Mouse (Mus musculus): ENCODE results near the gene Gcnt7. TPM values are rescaled to one million over a fixed set of nuclear protein-coding genes. Genes with fewer than 3 reads are reported as not detected.

The Gcnt7 gene
- polyA plus RNA-seq, 1 experiment from 2014 or later = 1.7 TPM

DNA sequence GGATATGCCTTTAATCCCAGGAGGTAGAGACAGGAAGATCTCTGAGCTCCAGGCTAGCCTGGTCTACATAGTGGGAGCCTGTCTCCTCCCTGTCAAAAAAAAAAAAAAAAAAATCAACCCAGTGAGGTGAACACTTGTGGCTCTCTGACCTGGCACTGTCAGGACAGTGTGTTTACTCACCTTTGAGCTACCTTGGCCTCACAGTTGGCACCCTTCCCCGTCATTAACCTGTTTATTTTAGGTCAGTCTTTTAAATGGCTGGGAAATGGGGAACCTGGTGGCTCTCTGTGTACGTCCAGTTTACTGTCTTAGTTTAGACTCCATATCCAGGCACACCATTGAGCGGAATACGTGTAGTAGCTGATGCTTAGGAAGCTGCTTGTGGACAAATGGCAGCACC lies 6.4 kb downstream of the Gcnt7 start:
- no peak for ATAC-seq (ENCODE audit: borderline replicate concordance, extremely low read depth, low FRiP score, low TSS enrichment)
- Histone ChIP-seq H3K27ac (no peak overlapping the region), H3K4me2 (no peak overlapping the region), H3K27me3 (no peaks in the 10 kb centered on the region), H3K36me3 (peaks cover 49% of the 10 kb centered on the region; the same call in 1 of the 2 replicates), H3K9me3 (no peaks in the 10 kb centered on the region), H3K4me1 (no peaks in the 10 kb centered on the region), H3K4me3 (no peak overlapping the region), H3K9ac (no peak overlapping the region)
- WGBS = 93% methylated on average over 4 of the region's 4 CpGs

DNA sequence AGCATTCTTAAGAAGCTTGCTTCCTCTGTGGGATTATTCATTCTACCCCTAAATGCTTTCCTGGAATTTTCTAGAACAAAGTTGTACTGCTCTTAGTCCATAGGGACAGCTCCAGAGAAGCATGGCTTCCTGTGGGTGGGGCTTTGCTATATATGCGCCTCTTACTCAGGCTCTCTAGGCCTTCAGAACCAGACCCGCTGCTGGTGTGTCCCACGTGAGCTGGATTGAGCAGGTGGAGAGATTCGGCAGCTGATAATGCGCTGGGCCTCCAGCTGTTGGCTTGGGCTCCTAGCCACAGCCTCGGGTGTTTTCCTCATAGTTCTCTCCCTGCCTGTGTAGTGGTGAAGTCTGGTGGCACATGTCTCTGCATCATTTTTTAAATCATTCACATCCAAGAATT lies 7.8 kb downstream of the Gcnt7 start:
- 77% methylated on average over 6 of the region's 6 CpGs for WGBS

DNA sequence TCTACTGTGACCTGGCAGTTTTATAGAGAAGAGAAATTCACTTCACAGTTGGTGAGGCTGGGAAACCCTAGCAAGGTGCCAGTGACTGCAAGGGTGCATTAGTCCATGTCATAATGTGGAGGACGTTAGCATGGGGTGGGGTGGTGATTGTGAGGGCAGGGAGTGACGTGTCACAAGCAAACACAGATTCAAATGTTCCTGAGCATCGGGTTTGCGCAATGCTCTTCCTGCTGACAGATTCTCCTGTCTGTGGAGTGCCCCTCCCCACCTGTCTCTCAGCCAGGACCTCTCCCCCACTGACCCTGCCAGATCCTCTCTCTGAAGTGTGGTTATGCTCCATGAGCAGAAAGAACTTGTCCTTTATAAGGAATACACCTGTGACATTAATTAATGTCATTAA lies 10.1 kb downstream of the Gcnt7 start:
- H3K4me2 ChIP-seq = no peak overlapping the region
- peaks cover 64% of the 10 kb centered on the region for H3K36me3 ChIP-seq
- no peaks in the 10 kb centered on the region for H3K27me3 ChIP-seq
- no peak overlapping the region for H3K9ac ChIP-seq
- ATAC-seq (ENCODE audit: borderline replicate concordance, extremely low read depth, low FRiP score, low TSS enrichment) = no peak
- H3K4me3 ChIP-seq = no peak overlapping the region
- H3K27ac ChIP-seq = no peak overlapping the region
- H3K9me3 ChIP-seq = no peaks in the 10 kb centered on the region
- WGBS = 73% methylated on average over 4 of the region's 4 CpGs
- no peaks in the 10 kb centered on the region for H3K4me1 ChIP-seq

More for the DNA sequence above, 7.8 kb downstream of the Gcnt7 start:
- Histone ChIP-seq H3K4me1 (no peaks in the 10 kb centered on the region), H3K9ac (no peak overlapping the region), H3K4me2 (no peak overlapping the region), H3K4me3 (no peak overlapping the region), H3K27me3 (no peaks in the 10 kb centered on the region), H3K27ac (no peak overlapping the region), H3K9me3 (no peaks in the 10 kb centered on the region), H3K36me3 (peaks cover 63% of the 10 kb centered on the region)
- no peak for ATAC-seq (ENCODE audit: borderline replicate concordance, extremely low read depth, low FRiP score, low TSS enrichment)

DNA sequence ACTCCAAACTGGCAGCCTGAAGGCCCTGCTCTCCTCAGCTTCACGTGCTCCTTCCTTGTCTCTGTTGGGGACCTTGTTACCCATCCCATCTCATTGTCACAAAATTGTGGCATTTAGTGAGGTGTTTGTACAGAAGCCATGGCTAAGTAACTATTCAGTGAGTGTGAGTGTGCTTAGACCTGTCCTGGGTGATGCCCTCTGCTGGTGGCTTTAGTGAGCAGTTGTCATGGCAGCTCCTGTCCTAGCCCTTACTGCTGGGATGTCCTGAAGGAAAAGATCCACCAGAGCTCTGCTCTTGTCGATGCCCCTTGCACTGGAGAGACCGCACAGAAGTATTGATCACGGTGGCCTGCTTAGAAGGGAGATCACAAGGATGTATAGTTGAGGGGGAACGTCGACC lies 11.1 kb downstream of the Gcnt7 start:
- no peak overlapping the region for H3K4me2 ChIP-seq
- H3K9me3 ChIP-seq = no peaks in the 10 kb centered on the region
- no peak overlapping the region for H3K4me3 ChIP-seq
- ATAC-seq (ENCODE audit: borderline replicate concordance, extremely low read depth, low FRiP score, low TSS enrichment) = no peak
- H3K36me3 ChIP-seq = peaks cover 56% of the 10 kb centered on the region
- H3K4me1 ChIP-seq = no peaks in the 10 kb centered on the region
- H3K27me3 ChIP-seq = no peaks in the 10 kb centered on the region
- H3K9ac ChIP-seq = no peak overlapping the region
- H3K27ac ChIP-seq = no peak overlapping the region
- 84% methylated on average over 6 of the region's 6 CpGs for WGBS

DNA sequence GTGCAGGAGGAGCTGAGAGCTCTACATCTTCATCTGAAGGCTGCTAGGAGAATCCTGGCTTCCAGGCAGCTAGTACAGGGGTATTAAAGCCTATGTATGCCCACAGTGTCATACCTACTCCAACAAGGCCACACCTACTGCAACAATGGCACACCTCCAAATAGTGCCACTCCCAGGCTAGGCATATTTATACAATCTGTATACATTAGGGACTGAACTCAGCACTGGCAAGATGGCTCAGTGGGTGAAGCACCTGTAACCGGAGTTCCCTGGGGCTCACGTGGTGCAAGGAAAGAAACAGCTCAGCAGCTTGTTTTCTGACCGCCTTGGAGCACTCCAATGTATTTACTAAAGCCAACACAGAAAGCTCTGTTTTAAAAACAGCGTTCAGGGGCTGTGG lies 12.8 kb downstream of the Gcnt7 start:
- no peak for ATAC-seq (ENCODE audit: borderline replicate concordance, extremely low read depth, low FRiP score, low TSS enrichment)

DNA sequence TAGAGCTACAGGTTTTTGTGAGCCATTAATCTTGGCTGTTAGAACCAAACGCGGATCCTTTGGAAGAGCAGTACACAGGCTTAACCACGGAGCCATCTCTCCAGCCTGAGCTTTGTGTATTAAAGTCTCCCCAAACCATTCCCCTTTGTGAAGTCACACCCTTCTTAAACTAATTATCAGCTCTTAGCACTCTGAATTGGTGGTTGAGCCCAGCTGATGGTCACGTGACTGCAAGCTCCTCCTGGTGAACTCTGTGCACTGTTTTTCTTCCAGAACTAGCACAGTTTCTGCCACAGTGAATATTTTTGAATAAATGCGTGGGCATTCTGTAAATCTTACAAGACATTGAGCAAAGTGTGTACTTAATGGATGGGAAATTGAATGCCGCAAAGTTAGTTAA lies 17.2 kb downstream of the Gcnt7 start:
- no peaks in the 10 kb centered on the region for H3K27me3 ChIP-seq
- no peak for ATAC-seq (ENCODE audit: borderline replicate concordance, extremely low read depth, low FRiP score, low TSS enrichment)
- H3K4me2 ChIP-seq = peak overlapping the region; percentile 84
- peaks cover 7% of the 10 kb centered on the region; the same call in 1 of the 2 replicates for H3K36me3 ChIP-seq
- H3K9ac ChIP-seq = peak overlapping the region; percentile 57
- peaks cover 17% of the 10 kb centered on the region for H3K4me1 ChIP-seq
- 27% methylated on average over 6 of the region's 6 CpGs for WGBS
- H3K4me3 ChIP-seq = peak overlapping the region; percentile 66
- H3K9me3 ChIP-seq = no peaks in the 10 kb centered on the region
- H3K27ac ChIP-seq = no peak overlapping the region

More for the DNA sequence above, 12.8 kb downstream of the Gcnt7 start:
- Histone ChIP-seq H3K4me1 (peaks cover 11% of the 10 kb centered on the region), H3K9ac (no peak overlapping the region), H3K27me3 (no peaks in the 10 kb centered on the region), H3K4me2 (no peak overlapping the region), H3K4me3 (no peak overlapping the region), H3K27ac (no peak overlapping the region), H3K9me3 (no peaks in the 10 kb centered on the region), H3K36me3 (peaks cover 45% of the 10 kb centered on the region)
- WGBS = 89% methylated on average over 4 of the region's 4 CpGs

DNA sequence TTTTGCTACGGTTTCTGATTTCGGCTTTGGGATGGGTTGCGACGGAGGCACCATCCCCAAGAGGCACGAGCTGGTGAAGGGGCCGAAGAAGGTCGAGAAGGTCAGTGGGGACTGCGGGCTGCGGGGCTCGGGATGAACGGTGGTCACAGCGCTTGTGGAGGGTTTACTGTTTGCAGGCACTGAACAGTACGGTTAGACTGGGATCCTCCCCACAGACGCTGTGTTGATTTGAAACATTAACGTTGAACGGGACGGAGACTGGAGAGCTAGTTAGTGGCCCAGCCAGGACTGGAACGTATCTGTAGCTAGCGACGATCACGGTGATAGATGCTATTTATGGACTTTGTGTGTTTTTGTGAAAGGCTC lies 17.8 kb downstream of the Gcnt7 start:
- ATAC-seq (ENCODE audit: borderline replicate concordance, extremely low read depth, low FRiP score, low TSS enrichment) = peak; percentile 57; the same call in 1 of the 2 replicates

DNA sequence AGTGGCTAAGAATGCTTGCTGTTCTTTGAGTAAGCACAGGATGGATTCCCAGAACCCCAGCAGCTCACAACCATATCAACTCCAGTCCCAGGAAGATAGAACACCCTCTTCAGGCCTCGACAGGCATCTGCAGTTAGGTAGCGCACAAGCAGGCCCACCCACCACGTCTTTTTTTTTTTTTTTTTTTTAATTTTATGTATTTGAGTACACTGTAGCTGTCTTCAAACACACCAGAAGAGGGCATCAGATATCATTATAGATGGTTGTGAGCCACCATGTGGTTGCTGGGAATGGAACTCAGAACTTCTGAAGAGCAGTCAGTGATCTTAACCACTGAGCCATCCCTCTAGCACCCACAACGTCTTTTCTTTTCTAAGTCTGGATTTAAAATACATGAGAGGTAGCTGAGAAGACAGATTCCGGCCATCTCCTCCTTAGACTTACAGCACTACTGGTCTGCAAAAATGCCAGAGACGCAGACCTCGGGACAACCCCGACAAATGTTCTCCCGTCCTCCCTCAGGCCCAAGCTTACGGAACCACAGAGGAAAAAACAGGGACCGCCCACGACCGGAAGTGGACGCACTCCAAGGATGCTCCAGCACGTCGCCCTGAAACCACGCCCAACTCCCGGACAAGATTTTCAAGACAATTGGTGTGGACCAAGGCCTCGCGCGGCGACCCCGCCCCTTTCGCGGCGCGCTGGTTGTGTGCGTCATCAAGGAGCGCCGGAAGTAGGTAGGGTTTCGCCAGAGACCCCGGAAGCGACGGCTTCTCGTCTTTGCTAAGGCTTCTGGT lies 18.4 kb downstream of the Gcnt7 start, which contains the start of gene Rtf2:
TSS of gene Rtf2 (plus strand) at position 714 of the 797 bp plus-strand sequence.
- Histone ChIP-seq H3K4me1 (peaks cover 17% of the 10 kb centered on the region), H3K4me3 (peak within 1 kb of the TSS; percentile 66), H3K27ac (peak within 1 kb of the TSS; percentile 52), H3K9ac (peak within 1 kb of the TSS; percentile 57), H3K9me3 (no peaks in the 10 kb centered on the region), H3K4me2 (peak within 1 kb of the TSS; percentile 84), H3K27me3 (no peaks in the 10 kb centered on the region), H3K36me3 (no peaks in the 10 kb centered on the region)
- peak; percentile 96 for ATAC-seq (ENCODE audit: borderline replicate concordance, extremely low read depth, low FRiP score, low TSS enrichment)
- WGBS = 2% methylated on average over 35 of the region's 35 CpGs

More for the DNA sequence above, 17.8 kb downstream of the Gcnt7 start:
- under 1% methylated on average over 21 of the region's 21 CpGs for WGBS
- Histone ChIP-seq H3K4me1 (peaks cover 17% of the 10 kb centered on the region), H3K9ac (peak overlapping the region; percentile 57), H3K27me3 (no peaks in the 10 kb centered on the region), H3K9me3 (no peaks in the 10 kb centered on the region), H3K4me3 (peak overlapping the region; percentile 66), H3K27ac (0 out of 2 replicates have a peak overlapping the region, but pooled peaks have one; percentile 31), H3K36me3 (peaks cover 2% of the 10 kb centered on the region; the same call in 1 of the 2 replicates), H3K4me2 (peak overlapping the region; percentile 84)

DNA sequence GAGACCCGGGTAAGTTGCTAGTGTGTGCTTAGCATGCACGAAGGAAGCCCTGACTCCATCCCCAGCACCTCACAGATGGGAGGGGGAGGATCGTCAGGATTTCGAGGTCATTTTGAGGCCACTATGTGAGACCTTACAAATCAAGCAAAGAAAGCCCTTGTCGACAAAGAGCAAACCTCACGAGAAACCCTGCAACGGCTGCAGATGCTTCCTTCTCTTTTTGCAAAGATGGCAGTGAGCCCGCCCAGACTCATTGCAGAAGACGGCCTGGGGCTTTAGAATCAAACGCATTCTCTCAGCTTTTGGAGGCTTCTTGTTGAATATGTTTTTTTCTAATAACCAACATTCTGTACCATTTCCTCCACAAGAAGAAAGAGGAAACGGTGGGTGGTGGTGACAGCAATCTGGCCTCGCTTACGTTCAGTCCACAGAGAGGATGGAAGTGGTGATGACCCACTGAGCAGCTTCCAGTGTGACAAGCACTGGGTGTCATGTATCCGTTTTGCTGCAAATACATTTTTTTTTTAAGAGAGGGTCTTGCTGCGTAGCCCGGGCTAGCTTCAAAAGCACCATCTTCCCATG lies 20.9 kb downstream of the Gcnt7 start:
- Histone ChIP-seq H3K4me3 (no peak overlapping the region), H3K27me3 (no peaks in the 10 kb centered on the region), H3K4me1 (peaks cover 17% of the 10 kb centered on the region), H3K36me3 (no peaks in the 10 kb centered on the region), H3K9ac (no peak overlapping the region), H3K9me3 (no peaks in the 10 kb centered on the region), H3K27ac (no peak overlapping the region), H3K4me2 (no peak overlapping the region)
- WGBS = 46% methylated on average over 16 of the region's 16 CpGs
- ATAC-seq (ENCODE audit: borderline replicate concordance, extremely low read depth, low FRiP score, low TSS enrichment) = no peak

DNA sequence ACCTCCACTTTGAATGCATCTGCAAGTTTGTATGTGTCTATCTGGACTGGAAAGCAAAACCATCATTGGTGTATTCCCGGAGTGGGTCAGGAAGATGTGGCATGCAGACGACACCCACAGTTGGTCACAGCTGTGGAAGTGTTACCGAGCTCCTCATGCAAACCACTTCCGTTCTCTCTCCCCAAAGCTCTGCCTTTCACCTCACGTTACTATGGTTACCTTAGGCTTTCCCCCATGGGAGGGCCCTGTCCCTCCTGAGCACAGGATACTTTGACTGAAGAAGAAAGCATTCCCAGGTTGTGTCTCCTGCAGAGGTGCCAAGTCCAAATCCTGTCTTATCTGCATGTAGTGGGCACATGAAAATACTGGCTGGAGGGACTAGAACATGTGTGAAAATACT lies 24.6 kb downstream of the Gcnt7 start:
- no peak overlapping the region for H3K9ac ChIP-seq
- H3K4me1 ChIP-seq = peaks cover 7% of the 10 kb centered on the region; the same call in 1 of the 2 replicates
- H3K4me2 ChIP-seq = no peak overlapping the region
- ATAC-seq (ENCODE audit: borderline replicate concordance, extremely low read depth, low FRiP score, low TSS enrichment) = no peak
- H3K27ac ChIP-seq = no peak overlapping the region
- H3K4me3 ChIP-seq = no peak overlapping the region
- 41% methylated on average over 5 of the region's 5 CpGs for WGBS
- no peaks in the 10 kb centered on the region for H3K36me3 ChIP-seq
- H3K9me3 ChIP-seq = no peaks in the 10 kb centered on the region
- H3K27me3 ChIP-seq = no peaks in the 10 kb centered on the region

DNA sequence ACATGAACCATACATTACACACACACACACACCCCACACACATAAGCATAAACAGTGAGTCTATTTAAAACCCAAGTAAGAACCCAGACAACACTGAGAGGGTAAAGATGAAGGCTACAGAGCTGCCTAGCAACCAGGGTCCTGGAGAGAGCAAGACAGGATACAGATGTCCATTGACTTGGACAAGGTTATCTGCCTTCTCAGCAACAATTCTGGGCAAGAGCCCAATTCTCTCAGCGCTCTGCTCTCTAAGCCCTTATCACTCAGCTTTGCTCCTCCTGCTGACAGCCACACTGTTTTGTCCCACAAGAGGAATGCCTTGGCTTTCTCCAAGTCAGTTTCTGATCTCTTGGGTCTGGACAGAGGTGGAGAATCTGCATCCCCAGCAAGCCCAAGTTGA lies 27.8 kb downstream of the Gcnt7 start:
- no peaks in the 10 kb centered on the region for H3K27me3 ChIP-seq
- no peaks in the 10 kb centered on the region for H3K36me3 ChIP-seq
- no peak overlapping the region for H3K4me3 ChIP-seq
- H3K9ac ChIP-seq = no peak overlapping the region
- peak overlapping the region; percentile 67 for H3K27ac ChIP-seq
- peaks cover 7% of the 10 kb centered on the region; the same call in 1 of the 2 replicates for H3K4me1 ChIP-seq
- WGBS = 35% methylated on average over 1 of the region's 1 CpGs
- H3K4me2 ChIP-seq = no peak overlapping the region
- peak; percentile 93 for ATAC-seq (ENCODE audit: borderline replicate concordance, extremely low read depth, low FRiP score, low TSS enrichment)
- no peaks in the 10 kb centered on the region for H3K9me3 ChIP-seq

DNA sequence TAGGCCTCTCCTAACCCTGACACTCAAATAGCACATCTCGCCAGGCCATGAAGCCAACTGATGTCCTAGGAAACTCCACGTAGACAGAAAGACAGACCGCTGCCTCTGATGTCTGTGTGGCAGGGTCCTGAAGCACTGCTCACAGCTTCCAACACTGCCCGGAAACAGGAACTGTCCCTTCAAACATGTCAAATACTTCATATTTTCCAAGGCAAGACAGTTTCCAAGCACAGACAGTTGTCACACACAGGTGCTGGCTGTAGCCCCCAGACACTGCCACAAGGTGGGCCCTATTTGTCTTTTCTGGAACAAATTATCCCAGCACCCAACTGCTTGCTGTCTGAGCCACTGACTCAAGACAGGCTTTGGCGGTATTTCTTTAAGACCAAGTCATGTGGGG lies 40.2 kb downstream of the Gcnt7 start:
- no peak overlapping the region for H3K4me2 ChIP-seq
- no peak overlapping the region for H3K27ac ChIP-seq
- H3K9me3 ChIP-seq = no peaks in the 10 kb centered on the region
- H3K9ac ChIP-seq = no peak overlapping the region
- H3K36me3 ChIP-seq = no peaks in the 10 kb centered on the region
- no peak for ATAC-seq (ENCODE audit: borderline replicate concordance, extremely low read depth, low FRiP score, low TSS enrichment)
- 75% methylated on average over 5 of the region's 5 CpGs for WGBS
- no peaks in the 10 kb centered on the region for H3K27me3 ChIP-seq
- no peak overlapping the region for H3K4me3 ChIP-seq
- peaks cover 10% of the 10 kb centered on the region for H3K4me1 ChIP-seq
